Comparison of ENCODE assay signal across 32 mouse cellular contexts in genomic region chr10:33588800-33589199, GRCm38 (mm10). TPM values are rescaled to one million over a fixed set of nuclear protein-coding genes. Genes with fewer than 3 reads are reported as not detected.
"Had no signal": no experiment of that assay in that cellular context is flagged by ENCODE, and none has a peak within 500 bp of the region (broad histone marks: within the 10 kb centered on the region; RNA-seq: fewer than 3 reads in every experiment).

No protein-coding gene starts in this region.

- H3K27ac ChIP-seq: embryonic facial prominence, embryonic 10.5 days; embryonic facial prominence, embryonic 12.5 days; embryonic facial prominence, embryonic 13.5 days; embryonic facial prominence, embryonic 15.5 days; forebrain, embryonic 12.5 days; forebrain, embryonic 13.5 days; forebrain, embryonic 15.5 days; gastrocnemius, adult 2 months; heart, adult 2 months; heart, embryonic 10.5 days had no signal

- H3K27me3 ChIP-seq: embryonic facial prominence, embryonic 12.5 days; embryonic facial prominence, embryonic 13.5 days; embryonic facial prominence, embryonic 15.5 days; forebrain, embryonic 12.5 days; forebrain, embryonic 13.5 days; forebrain, embryonic 15.5 days had no signal

- DNase-seq: cerebellum, adult 2 months; cerebellum, adult 8-10 months; cerebellum, adult 9-10 months; cerebellum, adult 9-11 months; cerebellum, postnatal 10 days; cerebellum, postnatal 14 days; cerebellum, postnatal 25 days; cerebellum, postnatal 36 days; embryo, embryonic 11 days; gastrocnemius, adult 2 months; gastrocnemius, postnatal 10 days; gastrocnemius, postnatal 14 days; gastrocnemius, postnatal 25 days; gastrocnemius, postnatal 36 days; heart, adult 11 months; heart, adult 18-20 months; heart, adult 2 months had no signal

- ATAC-seq: forebrain, embryonic 14.5 days; forebrain, embryonic 15.5 days had no signal

- H3K4me2 ChIP-seq: embryonic facial prominence, embryonic 12.5 days; embryonic facial prominence, embryonic 13.5 days; embryonic facial prominence, embryonic 15.5 days; forebrain, embryonic 12.5 days; forebrain, embryonic 13.5 days; forebrain, embryonic 15.5 days; heart, embryonic 11.5 days had no signal

- H3K4me1 ChIP-seq: embryonic facial prominence, embryonic 10.5 days; embryonic facial prominence, embryonic 12.5 days; embryonic facial prominence, embryonic 13.5 days; embryonic facial prominence, embryonic 15.5 days; forebrain, embryonic 12.5 days; forebrain, embryonic 13.5 days; forebrain, embryonic 15.5 days; heart, embryonic 10.5 days had no signal

- H3K4me3 ChIP-seq: embryonic facial prominence, embryonic 10.5 days; embryonic facial prominence, embryonic 12.5 days; embryonic facial prominence, embryonic 13.5 days; embryonic facial prominence, embryonic 15.5 days; erythroblast, embryonic 14.5 days; forebrain, embryonic 12.5 days; forebrain, embryonic 13.5 days; forebrain, embryonic 15.5 days; gastrocnemius, adult 2 months; heart, adult 2 months; heart, embryonic 10.5 days had no signal

- H3K9me3 ChIP-seq: embryonic facial prominence, embryonic 10.5 days; embryonic facial prominence, embryonic 12.5 days; embryonic facial prominence, embryonic 13.5 days; embryonic facial prominence, embryonic 15.5 days; forebrain, embryonic 12.5 days; forebrain, embryonic 13.5 days; forebrain, embryonic 15.5 days; heart, embryonic 10.5 days had no signal

- H3K36me3 ChIP-seq: embryonic facial prominence, embryonic 10.5 days; embryonic facial prominence, embryonic 12.5 days; embryonic facial prominence, embryonic 13.5 days; embryonic facial prominence, embryonic 15.5 days; forebrain, embryonic 12.5 days; forebrain, embryonic 15.5 days; heart, embryonic 10.5 days had no signal

- H3K9ac ChIP-seq: embryonic facial prominence, embryonic 12.5 days; embryonic facial prominence, embryonic 13.5 days; embryonic facial prominence, embryonic 15.5 days; forebrain, embryonic 12.5 days; forebrain, embryonic 13.5 days; forebrain, embryonic 15.5 days had no signal

RNA-seq across cellular contexts. Expression of gene Clvs2, which starts 35.8 kb away (rescaled TPM):
- total RNA-seq: common myeloid progenitor, adult 5-6 weeks; gastrocnemius, adult 2 months; gastrocnemius, postnatal 14 days; gastrocnemius, postnatal 25 days; granulocyte monocyte progenitor cell, adult 5-6 weeks; heart, adult 18-20 months; heart, adult 2 months; heart, adult 8-10 months had no signal
- polyA plus RNA-seq: erythroblast, embryonic 14.5 days; gonadal fat pad, adult 2 months; heart, adult 2 months; heart, embryonic 10.5 days had no signal
